Mouse (Mus musculus) limb, embryonic 14.5 days (tissue): Measurements from ENCODE around the gene Sept5. TPM values are rescaled to one million over a fixed set of nuclear protein-coding genes. Genes with fewer than 3 reads are reported as not detected.

Experiments used
- ATAC-seq: fragments of 200-750 bp; cut with Nextera tagmentation; 2 replicates; pipeline ENCODE4 v1.8.0; 2017; ENCODE audit warnings: low read depth, moderate number of reproducible peaks, moderate TSS enrichment; ENCODE audit not compliant: low FRiP score
- DNase-seq: peaks from one replicate; pipeline ENCODE4 v3.0.0-alpha.2; 2015; ENCODE audit warnings: low spot score
- H3K27ac ChIP-seq: fragments of 300-500 bp; sonication (generic); replicated peaks from 2 replicates; pipeline ENCODE4 v1.5.1; 2014; ENCODE audit warnings: low read depth, mild to moderate bottlenecking, low read length, moderate library complexity, mixed read lengths
- H3K27me3 ChIP-seq: fragments of 300-500 bp; sonication (generic); 2 replicates; pipeline ENCODE4 v1.6.1; 2014; ENCODE audit warnings: low read length, mixed read lengths; ENCODE audit not compliant: control insufficient read depth, insufficient read depth
- H3K36me3 ChIP-seq: fragments of 300-500 bp; sonication (generic); 2 replicates; pipeline ENCODE4 v1.6.1; 2014; ENCODE audit warnings: mild to moderate bottlenecking, low read length, moderate library complexity, mixed read lengths; ENCODE audit not compliant: control insufficient read depth, insufficient read depth
- H3K4me1 ChIP-seq: fragments of 300-500 bp; sonication (generic); 2 replicates; pipeline ENCODE4 v1.6.1; 2014; ENCODE audit warnings: antibody characterized with exemption, low read length, mixed read lengths; ENCODE audit not compliant: control insufficient read depth, insufficient read depth
- H3K4me2 ChIP-seq: fragments of 300-500 bp; sonication (generic); replicated peaks from 2 replicates; pipeline ENCODE4 v1.6.1; 2014; ENCODE audit warnings: low read depth, mild to moderate bottlenecking, low read length, moderate library complexity; ENCODE audit not compliant: severe bottlenecking
- H3K4me3 ChIP-seq: fragments of 300-500 bp; sonication (generic); replicated peaks from 2 replicates; pipeline ENCODE4 v1.5.1; 2014; ENCODE audit warnings: low read length
- H3K9ac ChIP-seq: fragments of 300-500 bp; sonication (generic); 2 replicates; pipeline ENCODE4 v1.6.1; 2014; ENCODE audit warnings: mild to moderate bottlenecking, low read depth, low read length, moderate library complexity; ENCODE audit not compliant: severe bottlenecking
- H3K9me3 ChIP-seq: fragments of 300-500 bp; sonication (generic); 2 replicates; pipeline ENCODE4 v1.6.1; 2016; ENCODE audit warnings: low read length; ENCODE audit not compliant: control insufficient read depth
- POLR2A ChIP-seq: fragments of 200-500 bp; IDR thresholded peaks from 2 replicates; pipeline ENCODE4 v1.8.0; 2012; ENCODE audit warnings: inconsistent platforms, mild to moderate bottlenecking, moderate library complexity, borderline replicate concordance; ENCODE audit not compliant: insufficient read depth, insufficient read length; ENCODE audit errors: extremely low read depth
- WGBS: fragments of 180-500 bp; shearing (Covaris S2); extraction: QIAGEN DNeasy Blood & Tissue Kit; methylation state at CpG from one replicate; pipeline ENCODE4 v1.1.7; 2014; 5-methylcytosine and 5-hydroxymethylcytosine counted together
- polyA plus RNA-seq, 2 experiments: library from polyadenylated mRNA; depleted of rRNA in 1 of 2; stranded (reverse) in 1 of 2; unstranded in 1 of 2; fragments of >200 nt; fragmentation: Nextera tagmentation in 1 of 2; extraction: Ambion mirVana in 1 of 2; gene quantifications; 2 replicates each; pipeline versions ENCODE4 v1.2.1 to v1.2.3; 2012 to 2014

The Sept5 gene
- polyA plus RNA-seq, 2 experiments, result 43.4 to 94.5 TPM

DNA sequence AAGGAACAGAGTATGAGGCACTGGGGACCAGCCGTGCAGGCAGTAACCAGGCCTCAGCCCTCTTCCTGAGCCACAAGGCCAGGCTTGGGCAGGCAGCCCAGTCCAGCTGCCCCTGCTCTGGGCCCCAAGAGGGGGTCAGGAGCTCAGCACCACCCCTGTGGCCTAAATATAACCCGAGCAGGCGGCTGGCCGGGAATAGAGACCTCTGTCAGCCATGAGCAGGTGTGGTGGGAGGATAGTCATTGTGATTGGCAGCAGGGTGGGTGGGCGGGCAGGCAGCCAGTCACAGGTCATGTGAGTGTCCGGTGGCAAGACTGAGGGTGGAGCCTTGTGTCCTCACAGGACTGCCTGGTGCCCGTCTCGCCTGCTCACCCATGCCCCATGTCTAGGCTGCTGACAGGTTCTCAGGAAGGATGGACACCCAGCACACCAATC lies 25.5 kb downstream of the Sept5 start:
- H3K4me3 ChIP-seq, result no peak overlapping the region
- peak; percentile 69 for ATAC-seq
- no peak overlapping the region for H3K4me2 ChIP-seq
- H3K27me3 ChIP-seq, result no peaks in the 10 kb centered on the region
- H3K36me3 ChIP-seq, result no peaks in the 10 kb centered on the region
- H3K9me3 ChIP-seq, result no peaks in the 10 kb centered on the region
- TF ChIP-seq POLR2A, result no peak
- peak overlapping the region; percentile 40 for H3K9ac ChIP-seq
- WGBS, result 41% methylated on average over 8 of the region's 8 CpGs
- peaks cover 13% of the 10 kb centered on the region; the same call in 1 of the 2 replicates for H3K4me1 ChIP-seq
- peak overlapping the region; percentile 68; the same call in 1 of the 2 replicates for H3K27ac ChIP-seq
- DNase-seq, result no peak

DNA sequence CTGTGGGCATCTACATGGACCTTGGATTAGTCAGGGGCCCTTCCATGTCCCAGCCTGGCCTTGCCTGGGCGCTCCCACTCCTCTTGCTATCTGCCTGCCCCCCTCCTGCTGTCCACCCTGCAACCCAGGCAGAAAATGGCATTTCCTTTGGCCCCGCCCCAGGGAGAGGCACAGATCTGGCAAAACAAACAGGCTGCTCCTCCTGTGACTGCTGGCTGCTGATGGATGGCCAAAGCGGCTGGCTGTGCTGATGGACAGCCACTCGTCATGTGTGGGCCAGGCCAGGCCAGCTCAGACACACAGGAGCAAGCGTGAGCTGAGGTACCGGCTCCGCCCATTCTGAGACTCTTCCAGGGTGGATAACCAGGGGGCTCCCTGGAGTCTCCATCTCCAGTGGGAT lies 28.3 kb downstream of the Sept5 start:
- H3K4me3 ChIP-seq, result no peak overlapping the region
- 65% methylated on average over 7 of the region's 7 CpGs for WGBS
- H3K4me2 ChIP-seq, result no peak overlapping the region
- H3K36me3 ChIP-seq, result no peaks in the 10 kb centered on the region
- DNase-seq, result no peak
- no peak for TF ChIP-seq POLR2A
- no peak for ATAC-seq
- H3K9ac ChIP-seq, result no peak overlapping the region
- no peak overlapping the region for H3K27ac ChIP-seq
- no peaks in the 10 kb centered on the region for H3K9me3 ChIP-seq
- H3K4me1 ChIP-seq, result peaks cover 11% of the 10 kb centered on the region; the same call in 1 of the 2 replicates
- H3K27me3 ChIP-seq, result no peaks in the 10 kb centered on the region

GRCm38 (mm10) chr16:18598006-18598405 lies 31.7 kb downstream of the Sept5 start:
- Histone ChIP-seq H3K27me3 (peaks cover 10% of the 10 kb centered on the region; the same call in 1 of the 2 replicates), H3K4me3 (no peak overlapping the region), H3K36me3 (no peaks in the 10 kb centered on the region), H3K9ac (no peak overlapping the region), H3K27ac (no peak overlapping the region), H3K9me3 (no peaks in the 10 kb centered on the region), H3K4me1 (no peaks in the 10 kb centered on the region), H3K4me2 (no peak overlapping the region)
- DNase-seq (no peak), ATAC-seq (no peak)
- whole genome bisulfite sequencing, result 63% methylated on average over 3 of the region's 3 CpGs
- TF ChIP-seq POLR2A, result no peak

DNA sequence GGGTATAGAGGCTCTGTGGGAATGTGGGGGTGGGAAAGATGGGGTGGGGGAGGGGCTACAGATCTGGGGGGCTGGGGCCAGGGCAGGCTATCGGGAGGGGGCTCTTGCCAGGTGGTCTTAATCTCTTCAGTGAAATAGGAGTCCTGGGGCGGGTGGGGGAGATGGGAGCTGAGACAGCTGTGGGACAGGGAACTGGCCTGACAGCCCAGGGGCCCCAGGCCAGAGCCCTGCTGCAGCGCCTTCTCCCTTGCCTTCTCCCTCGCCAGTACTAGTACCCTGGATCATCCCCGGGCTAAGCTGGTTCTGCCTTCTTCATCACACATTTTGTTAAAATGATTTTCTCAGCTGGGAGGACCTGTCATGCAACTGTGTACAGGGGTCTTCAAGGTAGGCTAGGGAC lies 33.5 kb downstream of the Sept5 start:
- DNase-seq, result no peak
- WGBS, result 38% methylated on average over 5 of the region's 5 CpGs
- Histone ChIP-seq H3K36me3 (no peaks in the 10 kb centered on the region), H3K27ac (no peak overlapping the region), H3K27me3 (peaks cover 23% of the 10 kb centered on the region), H3K4me3 (no peak overlapping the region), H3K4me1 (peaks cover 5% of the 10 kb centered on the region; the same call in 1 of the 2 replicates), H3K9ac (no peak overlapping the region), H3K4me2 (no peak overlapping the region), H3K9me3 (no peaks in the 10 kb centered on the region)
- no peak for TF ChIP-seq POLR2A
- ATAC-seq, result peak; percentile 59

GRCm38 (mm10) chr16:18593930-18594329 lies 35.8 kb downstream of the Sept5 start:
- Histone ChIP-seq H3K27ac (no peak overlapping the region), H3K9me3 (no peaks in the 10 kb centered on the region), H3K4me1 (peaks cover 8% of the 10 kb centered on the region), H3K4me2 (no peak overlapping the region), H3K27me3 (peaks cover 47% of the 10 kb centered on the region), H3K36me3 (no peaks in the 10 kb centered on the region), H3K4me3 (no peak overlapping the region), H3K9ac (no peak overlapping the region)
- ATAC-seq (no peak), DNase-seq (no peak)
- no peak for TF ChIP-seq POLR2A
- 80% methylated on average over 2 of the region's 2 CpGs for WGBS
